Mouse (Mus musculus) hindbrain, postnatal 0 days (tissue): ENCODE measurements at regions not wholly inside any gene's neighbourhood (a gene's known extent, or its start where the extent isn't known, plus 50 kb on each side); places are given as distances from the start of the nearest gene placed in this dataset.
A peak's percentile ranks its signal among the peaks of the same experiment; 100 is the strongest.

Experiments
- ATAC-seq: fragments of 200-750 bp; cut with Nextera tagmentation; 2 replicates; pipeline ENCODE4 v1.8.0; 2017; ENCODE audit warnings: mild to moderate bottlenecking, moderate TSS enrichment, moderate library complexity
- DNase-seq: peaks from one replicate; pipeline ENCODE4 v3.0.0-alpha.2; 2015; ENCODE audit warnings: low spot score
- H3K27ac ChIP-seq: fragments of 300-500 bp; sonication (generic); 2 replicates; pipeline ENCODE4 v1.5.1; 2014; ENCODE audit warnings: mild to moderate bottlenecking
- H3K27me3 ChIP-seq: fragments of 300-500 bp; sonication (generic); 2 replicates; pipeline ENCODE4 v1.6.1; 2014; ENCODE audit warnings: low read length, mixed read lengths; ENCODE audit not compliant: insufficient read depth
- H3K36me3 ChIP-seq: fragments of 300-500 bp; sonication (generic); 2 replicates; pipeline ENCODE4 v1.6.1; 2014; ENCODE audit warnings: low read length, mixed read lengths; ENCODE audit not compliant: insufficient read depth
- H3K4me1 ChIP-seq: fragments of 300-500 bp; sonication (generic); 2 replicates; pipeline ENCODE4 v1.6.1; 2014; ENCODE audit warnings: antibody characterized with exemption, low read length, mixed read lengths; ENCODE audit not compliant: insufficient read depth
- H3K4me2 ChIP-seq: fragments of 300-500 bp; sonication (generic); 2 replicates; pipeline ENCODE4 v1.6.1; 2014; ENCODE audit warnings: low read depth, mild to moderate bottlenecking, low read length, moderate library complexity, mixed read lengths
- H3K4me3 ChIP-seq: fragments of 300-500 bp; sonication (generic); 2 replicates; pipeline ENCODE4 v1.5.1; 2014; ENCODE audit warnings: low read length
- H3K9ac ChIP-seq: fragments of 300-500 bp; sonication (generic); replicated peaks from 2 replicates; pipeline ENCODE4 v1.6.1; 2014; ENCODE audit warnings: mild to moderate bottlenecking, low read length, moderate library complexity, mixed read lengths
- H3K9me3 ChIP-seq: fragments of 300-500 bp; sonication (generic); 2 replicates; pipeline ENCODE4 v1.6.1; 2016; ENCODE audit warnings: low read length, mixed read lengths
- CTCF ChIP-seq: IDR thresholded peaks from 2 replicates; pipeline ENCODE4 v1.5.1; 2016; ENCODE audit warnings: antibody characterized with exemption, control low read depth, low read depth
- WGBS: fragments of 180-500 bp; shearing (Covaris S2); extraction: QIAGEN DNeasy Blood & Tissue Kit; methylation state at CpG from one replicate; pipeline ENCODE4 v1.1.7; 2014; 5-methylcytosine and 5-hydroxymethylcytosine counted together

DNA sequence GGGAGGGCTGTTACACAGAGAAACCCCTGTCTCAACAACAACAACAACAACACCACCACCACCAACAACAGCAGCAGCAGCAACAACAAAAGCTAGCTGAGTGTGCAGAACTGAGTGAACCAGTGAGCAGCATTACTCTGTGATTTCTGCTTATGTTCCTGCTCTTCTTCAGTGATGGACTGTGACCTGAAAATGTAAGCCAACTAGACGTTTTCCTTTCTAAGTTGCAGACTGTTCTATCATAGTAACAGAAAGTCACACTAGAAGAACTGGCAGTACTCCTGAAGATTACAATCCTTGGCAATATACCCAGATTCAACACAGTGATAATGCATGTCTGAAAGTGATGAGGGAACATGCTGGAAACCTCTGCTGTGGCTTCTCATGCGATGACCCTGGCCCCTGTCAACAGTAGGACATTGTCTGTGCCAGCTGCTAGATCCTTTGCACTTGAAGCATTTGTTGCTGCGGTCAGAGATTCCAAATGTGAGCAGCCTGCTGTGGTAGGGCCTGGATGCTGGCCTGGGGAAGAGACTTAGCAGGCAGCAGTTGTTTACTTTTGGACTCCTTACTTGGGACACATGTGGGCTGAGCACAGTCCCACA is 115.6 kb upstream of the Tex13c2 start:
- Histone ChIP-seq H3K4me2 (no peak overlapping the region), H3K9ac (no peak overlapping the region), H3K36me3 (no peaks in the 10 kb centered on the region), H3K4me1 (no peaks in the 10 kb centered on the region), H3K4me3 (no peak overlapping the region), H3K9me3 (no peaks in the 10 kb centered on the region), H3K27me3 (no peaks in the 10 kb centered on the region), H3K27ac (no peak overlapping the region)
- DNase-seq (peak; percentile 1), ATAC-seq (no peak)
- TF ChIP-seq CTCF = no peak
- 45% methylated on average over 3 of the region's 3 CpGs for WGBS

DNA sequence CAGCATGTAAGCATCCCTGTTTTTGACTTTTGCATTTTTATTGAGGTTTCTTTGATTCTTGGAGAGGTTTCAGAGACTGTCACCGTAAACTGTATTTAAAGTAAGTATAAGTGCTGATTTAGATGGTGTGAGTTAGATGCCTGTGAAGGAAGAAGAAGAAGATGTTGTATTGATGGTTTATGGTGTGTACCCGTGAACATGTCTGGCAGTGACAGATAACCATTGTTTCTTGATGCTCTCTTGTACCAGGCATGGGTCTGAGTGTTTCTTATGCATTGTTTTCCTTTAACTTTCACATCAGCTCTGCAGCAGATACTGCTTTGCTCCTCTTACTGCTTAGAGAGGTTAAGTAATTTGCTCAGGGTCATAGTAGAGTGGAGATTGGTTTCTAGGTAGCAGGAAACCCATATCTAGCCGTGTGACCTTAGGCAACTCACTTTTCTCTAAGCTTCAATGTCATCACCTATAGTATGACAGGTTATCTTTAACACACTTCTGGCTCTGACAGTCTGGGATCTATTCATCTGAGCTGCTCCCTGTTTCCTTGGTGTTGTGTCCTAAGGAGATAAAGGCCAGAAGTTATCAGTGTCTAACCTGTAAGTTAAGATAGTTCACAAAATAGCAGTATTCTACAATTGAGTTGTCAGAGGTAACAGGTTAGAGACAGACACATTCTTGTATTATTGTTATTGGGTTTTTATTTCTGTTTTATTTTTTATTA is 95.5 kb upstream of the Tex13c2 start:
- ATAC-seq = no peak
- no peak for DNase-seq
- no peaks in the 10 kb centered on the region for H3K27me3 ChIP-seq
- no peaks in the 10 kb centered on the region for H3K4me1 ChIP-seq
- no peak overlapping the region for H3K27ac ChIP-seq
- no peak overlapping the region for H3K9ac ChIP-seq
- H3K36me3 ChIP-seq = no peaks in the 10 kb centered on the region
- H3K4me2 ChIP-seq = no peak overlapping the region
- H3K4me3 ChIP-seq = no peak overlapping the region
- no peak for TF ChIP-seq CTCF
- WGBS = 74% methylated on average over 3 of the region's 3 CpGs
- H3K9me3 ChIP-seq = no peaks in the 10 kb centered on the region

DNA sequence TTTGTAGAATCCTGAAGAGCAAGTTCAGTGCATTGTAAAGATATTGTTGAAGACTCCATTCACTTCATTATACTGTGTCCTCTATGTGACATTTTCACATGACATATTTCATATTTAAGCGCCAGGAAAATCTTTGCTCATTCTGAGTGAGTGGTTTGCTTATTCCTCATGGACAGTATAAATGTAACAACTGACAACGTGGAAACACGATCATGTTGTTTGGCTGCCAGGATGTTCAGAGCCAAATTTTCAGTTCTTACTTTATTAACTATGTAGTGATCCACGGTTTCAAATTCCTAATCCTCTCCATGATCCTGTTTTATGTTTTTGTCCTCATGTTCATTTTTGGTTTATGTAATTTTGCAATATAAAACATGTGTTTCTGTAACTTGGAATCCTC is 93.0 kb upstream of the Tex13c2 start:
- H3K9ac ChIP-seq = no peak overlapping the region

DNA sequence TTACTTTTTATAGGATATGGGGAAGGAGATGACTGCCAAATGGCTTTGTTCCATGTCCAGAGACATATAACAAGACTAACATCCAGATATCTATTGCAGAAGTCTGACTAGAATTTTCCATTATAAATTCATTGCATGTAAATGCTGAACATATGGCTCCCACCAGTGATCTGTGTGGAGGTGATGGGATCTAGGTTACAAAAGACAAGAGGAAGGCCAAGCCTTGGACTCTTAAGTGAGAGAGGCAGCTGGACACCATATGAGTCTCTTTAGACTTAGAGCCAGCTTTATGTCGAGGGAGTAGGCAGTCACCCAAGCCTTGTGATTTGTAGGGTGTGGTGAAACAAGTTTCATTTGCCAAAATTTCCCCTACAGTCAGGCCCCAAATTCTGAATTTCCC is 90.7 kb upstream of the Tex13c2 start:
- no peak for DNase-seq
- Histone ChIP-seq H3K9me3 (no peaks in the 10 kb centered on the region), H3K4me2 (no peak overlapping the region), H3K4me1 (no peaks in the 10 kb centered on the region), H3K4me3 (no peak overlapping the region), H3K27me3 (no peaks in the 10 kb centered on the region), H3K27ac (no peak overlapping the region), H3K9ac (no peak overlapping the region), H3K36me3 (no peaks in the 10 kb centered on the region)
- 55% methylated on average over 1 of the region's 1 CpGs for WGBS
- ATAC-seq = no peak
- no peak for TF ChIP-seq CTCF

More for the DNA sequence above, 93.0 kb upstream of the Tex13c2 start:
- TF ChIP-seq CTCF = no peak
- Histone ChIP-seq H3K4me1 (no peaks in the 10 kb centered on the region), H3K9me3 (no peaks in the 10 kb centered on the region), H3K36me3 (no peaks in the 10 kb centered on the region), H3K27ac (no peak overlapping the region), H3K27me3 (no peaks in the 10 kb centered on the region), H3K4me3 (no peak overlapping the region), H3K4me2 (no peak overlapping the region)
- WGBS = 65% methylated on average over 4 of the region's 4 CpGs
- DNase-seq = no peak
- no peak for ATAC-seq

DNA sequence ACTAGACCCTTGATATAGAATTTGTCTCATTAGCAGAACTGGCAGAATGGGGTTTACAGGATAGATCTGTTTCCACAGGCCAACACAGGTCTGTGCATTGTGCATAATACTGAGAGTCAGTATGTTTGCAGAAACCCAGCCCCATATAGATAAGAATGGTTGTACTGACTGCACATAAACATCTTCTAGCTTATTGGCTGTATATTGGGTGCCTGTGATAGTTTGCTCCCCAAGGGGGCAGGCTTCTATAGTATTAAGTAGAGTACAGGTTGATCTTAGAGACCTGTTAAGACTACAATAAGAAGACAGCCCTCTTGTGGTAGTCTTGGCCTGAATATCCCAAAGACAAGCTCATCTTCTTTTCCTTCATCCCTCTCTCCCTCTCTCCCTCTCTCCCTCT is 90.1 kb upstream of the Tex13c2 start:
- Histone ChIP-seq H3K4me2 (no peak overlapping the region), H3K9me3 (no peaks in the 10 kb centered on the region), H3K4me1 (no peaks in the 10 kb centered on the region), H3K4me3 (no peak overlapping the region), H3K36me3 (no peaks in the 10 kb centered on the region), H3K27me3 (no peaks in the 10 kb centered on the region), H3K27ac (no peak overlapping the region), H3K9ac (no peak overlapping the region)
- DNase-seq (no peak), ATAC-seq (no peak)
- no peak for TF ChIP-seq CTCF

DNA sequence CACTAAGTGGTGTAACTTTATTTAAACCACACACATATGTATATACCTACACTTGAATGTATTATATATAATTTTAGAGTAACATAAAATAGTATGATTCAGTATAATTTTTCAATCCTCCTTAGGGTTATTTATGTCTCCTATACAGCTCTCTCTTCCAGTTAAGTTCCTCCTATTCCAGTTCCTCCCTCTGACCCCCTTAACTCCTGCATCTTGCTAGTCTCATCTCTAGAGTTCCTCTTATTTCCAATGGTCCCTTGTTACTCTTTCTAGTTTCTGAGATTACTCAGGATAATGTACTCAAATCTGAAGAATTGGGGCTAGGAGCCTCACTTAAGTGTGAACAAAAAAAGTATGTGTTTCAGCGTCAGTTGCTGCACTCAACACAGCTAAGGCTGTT is 88.4 kb upstream of the Tex13c2 start:
- H3K27ac ChIP-seq = no peak overlapping the region
- TF ChIP-seq CTCF = no peak
- H3K4me1 ChIP-seq = no peaks in the 10 kb centered on the region
- no peak overlapping the region for H3K4me3 ChIP-seq
- no peak overlapping the region for H3K4me2 ChIP-seq
- 81% methylated on average over 1 of the region's 1 CpGs for WGBS
- ATAC-seq (no peak), DNase-seq (no peak)
- H3K27me3 ChIP-seq = no peaks in the 10 kb centered on the region
- H3K36me3 ChIP-seq = no peaks in the 10 kb centered on the region
- H3K9ac ChIP-seq = no peak overlapping the region
- H3K9me3 ChIP-seq = no peaks in the 10 kb centered on the region

DNA sequence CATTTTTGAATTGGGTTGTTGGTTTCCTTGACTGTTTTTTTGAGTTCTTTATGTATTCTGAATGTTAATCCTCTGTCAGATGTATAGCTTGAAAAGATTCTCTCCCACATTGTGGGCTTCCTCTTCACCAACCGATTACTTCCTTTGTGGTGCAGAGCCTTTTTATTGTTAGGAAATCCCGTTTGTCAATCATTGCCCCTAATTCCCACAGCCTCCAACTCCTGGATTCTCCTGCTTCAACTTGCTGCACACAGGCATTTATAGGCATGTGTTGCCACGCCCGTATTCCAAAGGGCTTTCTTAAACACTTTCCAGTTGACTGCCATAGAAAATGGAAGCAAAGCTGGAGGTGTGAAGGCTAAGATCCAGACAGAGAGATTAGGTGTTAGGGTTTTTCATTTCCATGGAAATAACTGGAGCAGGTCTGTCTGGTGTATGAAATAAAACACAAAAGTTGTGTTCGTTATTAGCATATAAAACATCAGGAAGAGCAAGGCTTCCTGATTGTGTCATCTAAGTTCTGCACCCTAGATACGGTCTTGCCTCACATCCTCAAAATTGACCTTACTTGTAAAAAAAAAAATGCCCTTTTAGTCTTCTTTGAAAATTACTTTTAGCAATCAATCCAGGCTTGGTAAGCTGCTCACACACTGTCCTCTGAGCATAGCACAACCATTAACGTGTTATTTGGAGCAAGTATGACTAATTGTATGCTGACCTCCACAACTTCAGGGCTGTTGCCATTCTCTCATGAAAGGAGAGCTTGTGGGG is 87.7 kb upstream of the Tex13c2 start:
- ATAC-seq (no peak), DNase-seq (no peak)
- WGBS = 62% methylated on average over 7 of the region's 7 CpGs
- H3K4me3 ChIP-seq = no peak overlapping the region
- H3K9me3 ChIP-seq = no peaks in the 10 kb centered on the region
- H3K27ac ChIP-seq = no peak overlapping the region
- no peak for TF ChIP-seq CTCF
- H3K4me2 ChIP-seq = no peak overlapping the region
- H3K27me3 ChIP-seq = no peaks in the 10 kb centered on the region
- H3K36me3 ChIP-seq = no peaks in the 10 kb centered on the region
- no peaks in the 10 kb centered on the region for H3K4me1 ChIP-seq
- H3K9ac ChIP-seq = no peak overlapping the region
